ENCODE assay signal across 13 mouse cellular contexts in genomic region chr14:27341486-27341885, GRCm38 (mm10).
DNase-seq lines count a peak whose midpoint lies in the region; ATAC-seq and TF ChIP-seq lines count a peak whose summit lies in the region.
"Had no signal": no experiment of that assay in that cellular context is flagged by ENCODE, and none has a peak within 500 bp of the region (broad histone marks: within the 10 kb centered on the region; RNA-seq: fewer than 3 reads in every experiment).

No protein-coding gene starts in this region.

- H3K27ac ChIP-seq in kidney, adult 2 months (ENCODE audit: insufficient read depth, low read depth, low read length) = peak overlapping the region; percentile 43
- H3K27ac ChIP-seq in stomach, embryonic 15.5 days = peak overlapping the region; percentile 9; the same call in 1 of the 2 replicates
- H3K27ac ChIP-seq in forebrain, embryonic 13.5 days = no peak overlapping the region
- H3K27ac ChIP-seq: lung, embryonic 15.5 days had no signal

- WGBS in kidney, adult 2 months = 69% methylated on average over 5 of the region's 5 CpGs
- 51% methylated on average over 5 of the region's 5 CpGs for WGBS in stomach, embryonic 15.5 days
- WGBS in forebrain, embryonic 13.5 days = 79% methylated on average over 5 of the region's 5 CpGs

- peaks cover 46% of the 10 kb centered on the region for H3K4me1 ChIP-seq in kidney, adult 2 months (ENCODE audit: control insufficient read depth, insufficient read depth, low read length)
- H3K4me1 ChIP-seq in stomach, embryonic 15.5 days = peaks cover 5% of the 10 kb centered on the region; the same call in 1 of the 2 replicates
- peaks cover 3% of the 10 kb centered on the region for H3K4me1 ChIP-seq in forebrain, embryonic 13.5 days

- no peak for TF ChIP-seq CTCF in kidney, adult 2 months (conservative IDR thresholded peaks at IDR 0.05; ENCODE audit: insufficient read depth, insufficient read length, low read depth, low read length)

- H3K4me3 ChIP-seq in kidney, adult 2 months (ENCODE audit: insufficient read depth, low read depth, low read length) = no peak overlapping the region
- H3K4me3 ChIP-seq in stomach, embryonic 15.5 days (replicated peaks) = no peak overlapping the region
- no peak overlapping the region for H3K4me3 ChIP-seq in forebrain, embryonic 13.5 days
- H3K4me3 ChIP-seq: lung, embryonic 15.5 days had no signal

- no peak for DNase-seq in kidney, adult 2 months
- no peak for DNase-seq in kidney, adult 9 months
- DNase-seq in CD8-positive naive resting alpha-beta T cell, adult 2 months (ENCODE audit: low read depth in 2 of 2, low spot score in 2 of 2) = peak; percentile 67
- no peak for DNase-seq in ovary, postnatal 10 days (ENCODE audit: low spot score)
- DNase-seq in right cerebral cortex, postnatal 4 days = no peak
- DNase-seq: cerebellum, postnatal 36 days; gastrocnemius, postnatal 25 days; kidney, adult 11 months; right cerebral cortex, adult 18-20 months had no signal

- no peaks in the 10 kb centered on the region for H3K9me3 ChIP-seq in stomach, embryonic 15.5 days
- H3K9me3 ChIP-seq in forebrain, embryonic 13.5 days (replicated peaks) = no peaks in the 10 kb centered on the region
- H3K9me3 ChIP-seq: lung, embryonic 15.5 days had no signal

- peak; percentile 63 to 84 for ATAC-seq in hematopoietic stem cell, adult 5-6 weeks (replicated peaks in 1 of 2; ENCODE audit: insufficient read depth in 1 of 2, low FRiP score in 2 of 2, low TSS enrichment in 1 of 2, low read depth in 1 of 2, poor library complexity in 2 of 2, severe bottlenecking in 2 of 2)
- no peak for ATAC-seq in stomach, embryonic 15.5 days (ENCODE audit: insufficient read depth, low FRiP score, low read depth)
- no peak for ATAC-seq in forebrain, embryonic 13.5 days

- H3K36me3 ChIP-seq in kidney, adult 2 months (ENCODE audit: control insufficient read depth, insufficient read depth, low read length) = no peaks in the 10 kb centered on the region; the same call in 1 of the 2 replicates
- H3K36me3 ChIP-seq in stomach, embryonic 15.5 days = no peaks in the 10 kb centered on the region
- H3K36me3 ChIP-seq in forebrain, embryonic 13.5 days (ENCODE audit: poor library complexity, severe bottlenecking) = no peaks in the 10 kb centered on the region
- H3K36me3 ChIP-seq: lung, embryonic 15.5 days had no signal

- no peak for TF ChIP-seq POLR2A in kidney, adult 2 months (IDR thresholded peaks at IDR 0.05; ENCODE audit: low read depth, low read length)

- no peak overlapping the region for H3K4me2 ChIP-seq in stomach, embryonic 15.5 days
- no peak overlapping the region for H3K4me2 ChIP-seq in forebrain, embryonic 13.5 days
- H3K4me2 ChIP-seq: lung, embryonic 15.5 days had no signal

- H3K27me3 ChIP-seq in kidney, adult 2 months (replicated peaks; ENCODE audit: control insufficient read depth, insufficient read depth, low read length) = no peaks in the 10 kb centered on the region
- no peaks in the 10 kb centered on the region for H3K27me3 ChIP-seq in stomach, embryonic 15.5 days (replicated peaks)
- peaks cover 12% of the 10 kb centered on the region for H3K27me3 ChIP-seq in forebrain, embryonic 13.5 days

- H3K9ac ChIP-seq in stomach, embryonic 15.5 days = no peak overlapping the region
- no peak overlapping the region for H3K9ac ChIP-seq in forebrain, embryonic 13.5 days
- H3K9ac ChIP-seq: lung, embryonic 15.5 days had no signal

Comparison
In these comparisons a context has a peak if more than half of its experiments do, and no peak if none do; other contexts are left out.
1. DNase-seq: peak in CD8-positive naive resting alpha-beta T cell, adult 2 months (2 of 2); none in kidney, adult 2 months (single experiment), kidney, adult 9 months (single experiment), ovary, postnatal 10 days (single experiment) and right cerebral cortex, postnatal 4 days (single experiment).
2. ATAC-seq: peak in hematopoietic stem cell, adult 5-6 weeks (2 of 2); none in stomach, embryonic 15.5 days (single experiment) and forebrain, embryonic 13.5 days (single experiment).